Mouse (Mus musculus) heart, adult 2 months (tissue): ENCODE measurements around the gene Arhgef38. TPM values are rescaled to one million over a fixed set of nuclear protein-coding genes. Genes with fewer than 3 reads are reported as not detected.

Experiments used
- DNase-seq, 2 experiments: peaks; one replicate each; pipeline ENCODE4 v3.0.0; 2021
- H3K27ac ChIP-seq: fragments of 200-600 bp; 2 replicates; pipeline ENCODE4 v1.8.1; 2022
- H3K27me3 ChIP-seq: fragments of 200-500 bp; 2 replicates; pipeline ENCODE4 v1.6.1; 2012; ENCODE audit warnings: mild to moderate bottlenecking, low read length, inconsistent platforms, mixed read lengths; ENCODE audit not compliant: control insufficient read depth, insufficient read depth
- H3K36me3 ChIP-seq: fragments of 200-500 bp; 2 replicates; pipeline ENCODE4 v1.6.1; 2012; ENCODE audit warnings: low read length, inconsistent platforms; ENCODE audit not compliant: control insufficient read depth, insufficient read depth
- H3K4me1 ChIP-seq: fragments of 200-500 bp; 2 replicates; pipeline ENCODE4 v1.6.1; 2011; ENCODE audit warnings: low read length; ENCODE audit not compliant: control insufficient read depth, insufficient read depth
- H3K4me3 ChIP-seq: fragments of 200-600 bp; 2 replicates; pipeline ENCODE4 v1.8.1; 2022
- H3K79me2 ChIP-seq: fragments of 200-500 bp; replicated peaks from 2 replicates; pipeline ENCODE4 v1.6.1; 2012; ENCODE audit warnings: mild to moderate bottlenecking, inconsistent platforms, low read length, moderate library complexity, mixed read lengths; ENCODE audit not compliant: control insufficient read depth, insufficient read depth
- H3K9ac ChIP-seq: fragments of 200-500 bp; 2 replicates; pipeline ENCODE4 v1.6.1; 2012; ENCODE audit warnings: low read depth, mild to moderate bottlenecking, control low read depth, inconsistent platforms, low read length, mixed read lengths
- CTCF ChIP-seq: fragments of 200-600 bp; IDR thresholded peaks from 2 replicates; pipeline ENCODE4 v1.8.1; 2022; ENCODE audit warnings: antibody characterized with exemption, mild to moderate bottlenecking, moderate library complexity
- EP300 ChIP-seq: fragments of 200-500 bp; IDR thresholded peaks from 2 replicates; pipeline ENCODE4 v1.6.1; 2011; ENCODE audit warnings: low read depth, low read length, control low read depth; ENCODE audit not compliant: insufficient read depth
- POLR2A ChIP-seq: fragments of 200-500 bp; IDR thresholded peaks from 2 replicates; pipeline ENCODE4 v1.6.1; 2011; ENCODE audit warnings: mild to moderate bottlenecking, low read depth, low read length, control low read depth; ENCODE audit not compliant: insufficient read depth
- WGBS: fragments of 180-500 bp; shearing (Covaris S2); methylation state at CpG from one replicate; pipeline ENCODE4 v1.1.7; 2018; 5-methylcytosine and 5-hydroxymethylcytosine counted together
- intact Hi-C: fragments of 180-260 bp; cut with DNase I; formaldehyde crosslinking; loops from one replicate; pipeline ENCODE4 v1.15.1; 2025
- long read RNA-seq: library from polyadenylated mRNA; stranded (forward); transcript quantifications from one replicate; pipeline ENCODE4 v2.0.0, GENCODE M21; 2021
- polyA plus RNA-seq: library from polyadenylated mRNA; depleted of rRNA; stranded (reverse); fragments of >200 nt; gene quantifications from 2 replicates; pipeline ENCODE4 v1.2.3, GENCODE M21; 2012; rRNA removed
- total RNA-seq, 2 experiments: library from RNA; stranded (reverse); gene quantifications; 2 replicates each; pipeline ENCODE4 v1.2.3; 2021

The Arhgef38 gene
- total RNA-seq (not detected), polyA plus RNA-seq (0.02 TPM in 1 of 2 replicates, not detected in the other)
- long read RNA-seq: 0 reads

DNA sequence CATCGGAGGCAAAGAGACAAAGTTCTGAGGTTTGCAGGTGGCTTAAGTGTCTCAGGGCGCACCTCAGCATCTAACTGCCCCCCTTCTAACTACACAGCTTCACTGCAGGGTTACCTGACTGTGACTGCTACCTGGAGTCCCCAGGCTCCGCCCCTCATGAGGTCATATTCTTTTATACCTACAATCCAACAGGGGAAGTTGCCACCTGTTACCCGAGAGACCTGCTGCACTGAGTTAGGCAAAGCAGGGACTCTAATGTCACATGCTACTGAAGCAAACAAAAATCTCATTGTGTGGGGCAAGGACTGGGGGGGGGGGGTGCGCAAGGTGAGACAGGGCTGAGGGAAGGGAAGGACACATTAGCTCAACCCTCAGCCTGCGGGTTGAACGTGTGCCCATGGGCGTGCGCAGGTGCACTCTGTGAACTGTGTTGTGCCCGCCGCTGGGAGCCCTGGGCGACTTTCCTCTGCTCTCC lies at the start of gene Arhgef38:
Gene Arhgef38 (minus strand): TSS at position 129 of the 475 bp plus-strand sequence.
- Histone ChIP-seq H3K27me3 (no peaks in the 10 kb centered on the region), H3K4me3 (no peak within 1 kb of the TSS), H3K27ac (no peak within 1 kb of the TSS), H3K9ac (no peak within 1 kb of the TSS), H3K4me1 (no peaks in the 10 kb centered on the region), H3K79me2 (no peaks in the 10 kb centered on the region), H3K36me3 (no peaks in the 10 kb centered on the region)
- 64% methylated on average over 11 of the region's 12 CpGs for WGBS
- TF ChIP-seq CTCF (no peak), EP300 (no peak), POLR2A (no peak)
- no peak for DNase-seq
- intact Hi-C loops: no loop called here

DNA sequence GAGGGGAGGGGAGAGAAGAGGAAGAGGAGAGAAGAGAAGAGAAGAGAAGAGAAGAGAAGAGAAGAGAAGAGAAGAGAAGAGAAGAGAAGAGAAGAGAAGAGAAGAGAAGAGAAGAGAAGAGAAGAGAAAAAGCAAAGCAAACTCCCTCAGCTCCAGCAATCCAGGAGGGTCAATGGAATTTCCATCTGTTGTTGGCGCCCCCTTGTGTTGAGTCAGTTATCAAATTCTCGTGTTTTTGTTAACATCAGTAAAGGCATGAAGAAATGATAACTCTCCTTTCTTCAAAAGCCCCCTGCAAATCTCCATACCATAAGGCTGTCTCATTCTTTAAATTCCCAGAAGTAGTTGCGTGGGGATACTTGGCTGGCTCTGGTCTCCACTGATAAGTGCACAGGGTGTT lies 37.1 kb upstream of the Arhgef38 start:
- H3K79me2 ChIP-seq: no peaks in the 10 kb centered on the region
- peak; percentile 21 to 40 for DNase-seq
- TF ChIP-seq POLR2A (no peak), CTCF (peak; percentile 75)
- 11% methylated on average over 3 of the region's 3 CpGs for WGBS
- no peaks in the 10 kb centered on the region for H3K4me1 ChIP-seq
- no peak overlapping the region for H3K27ac ChIP-seq
- no peaks in the 10 kb centered on the region for H3K36me3 ChIP-seq
- no peak overlapping the region for H3K9ac ChIP-seq
- H3K27me3 ChIP-seq: no peaks in the 10 kb centered on the region
- intact Hi-C loops: loop anchor here (1.0 kb wide), 2 partner anchors 186 to 525 kb away; no protein-coding TSS in a partner anchor
- no peak overlapping the region for H3K4me3 ChIP-seq

DNA sequence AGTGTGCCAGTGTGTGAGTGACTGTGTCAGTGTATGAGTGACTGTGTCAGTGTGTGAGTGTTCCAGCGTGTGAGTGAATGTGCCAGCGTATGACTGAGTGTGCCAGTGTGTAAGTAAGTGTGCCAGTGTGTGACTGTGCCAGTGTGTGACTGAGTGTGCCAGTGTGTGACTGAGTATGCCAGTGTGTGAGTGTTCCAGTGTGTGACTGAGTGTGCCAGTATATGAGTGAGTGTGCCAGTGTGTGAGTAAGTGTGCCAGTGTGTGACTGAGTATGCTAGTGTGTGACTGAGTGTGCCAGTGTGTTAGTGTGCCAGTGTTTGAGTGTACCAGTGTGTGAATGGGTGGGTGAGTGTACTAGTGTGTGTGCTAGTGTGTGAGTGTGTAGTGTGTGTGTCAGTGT lies 24.1 kb upstream of the Arhgef38 start:
- no peaks in the 10 kb centered on the region for H3K27me3 ChIP-seq
- H3K4me3 ChIP-seq: no peak overlapping the region
- no peak for TF ChIP-seq CTCF
- TF ChIP-seq POLR2A: no peak
- no peak for TF ChIP-seq EP300
- intact Hi-C loops: no loop called here
- H3K4me1 ChIP-seq: no peaks in the 10 kb centered on the region
- no peak for DNase-seq
- H3K9ac ChIP-seq: no peak overlapping the region
- 86% methylated on average over 2 of the region's 2 CpGs for WGBS
- no peak overlapping the region for H3K27ac ChIP-seq
- H3K79me2 ChIP-seq: no peaks in the 10 kb centered on the region
- H3K36me3 ChIP-seq: no peaks in the 10 kb centered on the region

DNA sequence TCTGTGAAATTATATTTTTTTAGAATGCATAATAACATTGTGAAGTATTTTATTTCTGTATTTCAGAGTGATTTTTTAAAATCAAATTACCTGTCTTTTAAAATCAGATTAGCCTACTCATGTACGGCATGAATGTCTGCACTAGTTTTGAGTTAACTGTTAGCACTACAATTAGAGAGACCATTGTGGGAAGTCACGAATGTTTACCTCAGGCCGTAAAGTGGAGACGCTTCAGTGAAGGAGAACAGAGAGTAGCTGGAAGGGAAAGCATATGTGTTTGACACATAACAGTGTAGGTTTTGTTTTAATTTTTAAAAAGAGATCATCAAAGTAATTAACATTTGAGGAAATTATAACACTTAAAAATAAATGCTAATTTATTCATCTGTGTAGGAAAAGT lies 21.1 kb upstream of the Arhgef38 start:
- TF ChIP-seq CTCF (no peak), POLR2A (no peak), EP300 (no peak)

DNA sequence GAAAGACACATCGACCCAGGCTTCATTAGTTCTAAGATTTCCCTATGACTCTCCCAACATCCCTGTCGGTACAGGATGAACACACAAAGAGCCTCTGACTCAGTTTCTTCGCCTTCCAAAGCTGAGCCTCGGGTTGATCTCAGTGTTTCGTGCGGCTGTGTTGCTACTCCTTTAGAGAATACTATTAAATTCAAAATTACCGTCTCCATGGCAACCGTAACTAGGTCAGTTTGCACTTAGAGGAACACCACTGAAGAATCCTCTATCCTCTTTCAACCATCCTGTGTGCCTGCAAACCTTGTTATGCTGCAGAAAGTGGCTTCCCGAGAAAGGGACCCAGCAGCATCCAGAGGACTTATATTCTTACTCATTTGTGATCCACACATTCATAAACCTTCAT lies 9.3 kb upstream of the Arhgef38 start:
- WGBS: 83% methylated on average over 9 of the region's 9 CpGs
- Histone ChIP-seq H3K27me3 (no peaks in the 10 kb centered on the region), H3K4me1 (no peaks in the 10 kb centered on the region), H3K4me3 (no peak overlapping the region), H3K79me2 (no peaks in the 10 kb centered on the region), H3K9ac (no peak overlapping the region), H3K36me3 (no peaks in the 10 kb centered on the region), H3K27ac (no peak overlapping the region)
- intact Hi-C loops: no loop called here
- TF ChIP-seq POLR2A (no peak), EP300 (no peak), CTCF (no peak)
- DNase-seq: no peak

More for the DNA sequence above, 21.1 kb upstream of the Arhgef38 start:
- Histone ChIP-seq H3K4me3 (no peak overlapping the region), H3K9ac (no peak overlapping the region), H3K27ac (no peak overlapping the region), H3K79me2 (no peaks in the 10 kb centered on the region), H3K4me1 (no peaks in the 10 kb centered on the region), H3K27me3 (no peaks in the 10 kb centered on the region), H3K36me3 (no peaks in the 10 kb centered on the region)
- DNase-seq: no peak
- intact Hi-C loops: no loop called here
- 86% methylated on average over 4 of the region's 4 CpGs for WGBS

DNA sequence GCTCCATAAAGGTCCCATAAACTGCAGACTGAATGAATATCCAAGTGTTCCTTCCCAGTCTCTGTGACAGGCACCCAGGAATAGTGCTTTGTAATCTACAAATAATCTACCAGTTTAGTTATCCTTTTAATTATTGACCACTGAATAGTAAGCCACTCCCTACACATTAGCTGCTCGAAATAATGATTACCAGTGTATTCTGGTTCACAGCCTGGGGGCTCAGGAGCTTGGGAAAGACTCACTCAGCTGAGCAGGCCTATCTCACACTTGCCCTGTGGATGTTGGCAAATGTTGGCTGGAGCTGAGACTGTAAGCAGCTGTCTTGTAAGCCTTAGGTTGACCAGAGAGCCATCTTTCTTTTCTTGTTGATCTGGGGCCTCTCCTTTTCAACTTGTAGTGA lies 7.2 kb upstream of the Arhgef38 start:
- 61% methylated on average over 1 of the region's 1 CpGs for WGBS
- Histone ChIP-seq H3K27ac (no peak overlapping the region), H3K4me3 (no peak overlapping the region), H3K79me2 (no peaks in the 10 kb centered on the region), H3K27me3 (no peaks in the 10 kb centered on the region), H3K9ac (no peak overlapping the region), H3K4me1 (no peaks in the 10 kb centered on the region), H3K36me3 (no peaks in the 10 kb centered on the region)
- no peak for TF ChIP-seq CTCF
- TF ChIP-seq EP300: no peak
- TF ChIP-seq POLR2A: no peak
- no peak for DNase-seq
- intact Hi-C loops: no loop called here
